Mouse (Mus musculus) heart, postnatal 25 days (tissue): ENCODE measurements around the gene Raet1d. TPM values are rescaled to one million over a fixed set of nuclear protein-coding genes. Genes with fewer than 3 reads are reported as not detected.

Experiments
- total RNA-seq, 2 experiments: library from RNA; stranded (reverse); gene quantifications; 2 replicates each; pipeline ENCODE4 v1.2.3; 2021

Raet1d gene
- total RNA-seq, 2 experiments from 2014 or later: 0.21 TPM; not detected in 1

Other genes starting within 250 kb of the Raet1d start
- 1 to 10 TPM in 1 of 2 experiments, under 1 TPM in 1; 0.89 to 4.2 TPM for gene E030030I06Rik, start 211.3 kb upstream of the Raet1d start, total RNA-seq
- not detected for gene Raet1e, start 202.0 kb upstream of the Raet1d start, total RNA-seq
- not detected for gene H60b, start 202.0 kb upstream of the Raet1d start, total RNA-seq